Mouse (Mus musculus) granulocyte monocyte progenitor cell, adult 5-6 weeks (primary cell): Measurements from ENCODE around the gene Tbxas1. TPM values are rescaled to one million over a fixed set of nuclear protein-coding genes. Genes with fewer than 3 reads are reported as not detected.
A peak's percentile ranks its signal among the peaks of the same experiment; 100 is the strongest.

Source experiments
- ATAC-seq: replicated peaks from 2 replicates; pipeline ENCODE4 v1.8.0; 2016; ENCODE audit warnings: mild to moderate bottlenecking, moderate TSS enrichment, inconsistent platforms; ENCODE audit not compliant: poor library complexity, severe bottlenecking
- total RNA-seq, 2 experiments: library from RNA; stranded (forward) in 1 of 2; stranded (reverse) in 1 of 2; fragments of 200-712, 200-1000 nt in 1 of 2; fragments of >200 nt in 1 of 2; fragmentation: Nextera tagmentation in 1 of 2; gene quantifications; 2 replicates each; pipeline ENCODE4 v1.2.3; 2014 to 2017

Tbxas1 gene
- total RNA-seq, 2 experiments from 2014 or later = 12.4 to 15.0 TPM

- ATAC-seq = no peak
Observed at GRCm38 (mm10) chr6:38885132-38885531, 9.9 kb downstream of the Tbxas1 start.

- ATAC-seq = no peak
Observed at GRCm38 (mm10) chr6:38887436-38887835, 12.2 kb downstream of the Tbxas1 start.

DNA sequence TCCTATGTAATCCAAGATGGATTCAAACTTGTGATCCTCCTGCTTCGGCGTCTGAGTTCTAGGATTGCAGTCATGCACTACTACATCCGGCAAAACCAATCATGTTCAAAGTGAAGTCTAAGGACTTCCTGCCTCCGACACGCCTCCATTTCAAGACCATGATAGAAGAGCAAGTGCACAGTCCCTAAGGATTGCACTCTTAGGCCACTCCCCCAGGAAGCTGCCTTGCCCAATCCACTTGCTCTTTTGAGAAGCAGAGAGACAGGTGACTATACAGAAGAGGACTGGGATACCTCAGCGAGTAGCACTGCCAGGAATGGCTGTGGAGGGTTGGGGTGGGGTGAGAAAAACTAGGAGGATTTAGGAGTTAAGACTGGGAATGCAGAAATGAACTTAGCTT is 14.0 kb downstream of the Tbxas1 start:
- peak; percentile 23; the same call in 1 of the 2 replicates for ATAC-seq

- ATAC-seq = peak; percentile 86
Observed at GRCm38 (mm10) chr6:38892017-38892416, 16.8 kb downstream of the Tbxas1 start.

GRCm38 (mm10) chr6:38893615-38894014 is 18.4 kb downstream of the Tbxas1 start:
- ATAC-seq = no peak

GRCm38 (mm10) chr6:38900073-38900472 is 24.9 kb downstream of the Tbxas1 start:
- peak; percentile 86 for ATAC-seq

DNA sequence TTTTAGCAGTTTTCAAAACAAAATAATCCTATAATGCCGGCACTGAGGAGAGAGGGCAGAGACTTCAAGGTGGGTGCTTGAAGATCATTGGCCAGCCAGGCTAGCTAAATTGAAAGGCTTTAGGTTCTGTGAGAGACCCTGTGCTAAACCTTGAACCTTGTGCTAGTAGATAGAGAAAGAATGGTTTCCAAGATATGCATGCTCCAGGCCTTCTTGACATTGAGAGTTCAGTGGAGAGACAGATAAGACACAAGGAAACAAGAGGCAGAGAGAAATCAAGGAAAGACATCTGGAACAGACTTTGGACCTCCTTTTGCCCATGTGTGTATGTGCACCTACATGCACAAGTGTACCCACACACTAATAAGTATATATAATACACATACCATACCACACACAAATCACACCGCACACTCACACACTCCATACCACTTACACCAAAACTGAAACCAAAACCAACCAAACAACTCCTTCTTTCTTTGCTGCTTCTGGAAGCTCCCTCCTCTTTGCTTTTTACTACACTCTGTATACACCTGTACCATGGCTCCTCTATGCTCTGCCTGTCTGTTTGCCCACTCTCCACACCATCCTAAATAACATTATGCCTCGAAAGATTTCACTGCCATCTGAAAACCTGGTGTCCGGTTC is 25.4 kb downstream of the Tbxas1 start:
- ATAC-seq = peak; percentile 21; the same call in 1 of the 2 replicates

DNA sequence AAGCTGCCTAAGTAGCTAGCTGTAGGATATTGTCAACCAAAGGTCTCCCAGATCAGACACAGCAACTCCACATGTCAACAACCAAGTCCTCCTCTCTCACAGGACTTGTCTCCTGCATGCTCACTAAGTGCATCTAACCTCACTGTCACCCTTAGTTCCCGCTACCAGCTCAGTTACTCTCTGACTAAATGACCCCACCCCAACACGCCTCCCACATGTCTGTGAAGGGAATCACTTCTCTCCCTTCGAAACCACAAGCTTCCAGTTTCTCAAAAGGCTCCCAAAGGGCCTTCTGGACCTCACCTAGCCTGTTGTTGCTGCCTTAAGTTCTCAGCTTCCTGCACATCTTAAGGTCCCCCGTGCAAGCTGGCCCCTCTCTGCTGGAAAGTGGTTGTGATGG is 25.9 kb downstream of the Tbxas1 start:
- peak; percentile 65 for ATAC-seq

DNA sequence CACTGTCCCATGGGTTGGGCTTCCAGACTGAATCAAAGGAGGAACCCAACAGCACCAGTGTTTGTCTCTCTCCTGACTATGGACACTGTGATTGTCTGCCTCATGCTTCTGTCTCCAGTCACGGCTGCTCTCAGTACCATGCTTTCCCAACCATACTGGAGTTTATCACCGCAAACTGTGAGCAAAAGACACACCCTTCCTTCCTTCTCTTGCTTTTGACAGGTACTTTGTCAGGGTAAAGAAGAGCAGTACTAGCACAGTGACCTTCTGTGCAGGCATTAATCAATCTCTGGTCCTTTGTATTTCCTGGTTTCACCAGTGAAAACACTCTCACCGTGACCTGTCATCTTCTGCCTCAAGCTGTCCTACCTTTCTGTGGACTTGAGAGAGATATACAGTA is 26.4 kb downstream of the Tbxas1 start:
- no peak for ATAC-seq

- no peak for ATAC-seq
Observed at GRCm38 (mm10) chr6:38902820-38903439, 27.7 kb downstream of the Tbxas1 start.

DNA sequence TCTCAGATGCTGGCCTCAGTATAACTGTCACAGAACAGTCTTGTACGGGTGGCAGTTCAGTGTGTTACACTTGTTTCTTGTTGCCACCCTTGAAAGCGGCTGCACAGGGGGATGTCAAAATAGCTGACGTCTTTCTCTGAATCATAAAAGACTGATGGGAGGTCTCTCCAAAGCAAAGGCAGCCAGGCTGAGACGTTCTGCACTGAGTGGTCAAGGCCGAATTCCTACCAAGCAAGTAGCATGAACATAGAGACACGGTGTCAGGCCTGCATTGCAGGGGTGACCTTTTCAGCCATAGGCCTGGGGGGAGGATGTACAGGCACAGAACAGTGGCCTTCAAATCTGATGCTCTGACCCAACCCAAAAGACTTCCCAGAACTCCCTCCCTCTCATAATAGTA is 30.8 kb downstream of the Tbxas1 start:
- ATAC-seq = no peak

DNA sequence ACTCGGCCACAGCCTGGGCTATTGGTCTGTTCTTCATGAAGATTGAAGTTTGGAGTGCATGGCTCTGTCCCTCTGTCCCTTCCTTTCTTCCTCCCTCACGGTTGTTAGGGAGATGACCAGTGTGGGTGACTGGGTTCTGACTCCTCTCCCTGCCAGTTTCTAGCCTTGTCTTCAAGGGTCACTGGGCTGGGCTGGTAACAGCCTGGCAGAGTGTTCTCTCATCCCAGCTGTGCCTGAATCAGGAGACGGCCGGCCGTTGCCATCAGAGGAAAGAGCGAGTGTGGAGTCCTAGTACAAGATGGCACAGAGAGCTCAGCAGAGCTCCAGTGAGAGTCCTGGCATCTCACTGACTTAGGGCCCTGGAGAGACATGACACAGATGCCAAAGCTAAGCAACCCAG is 33.2 kb downstream of the Tbxas1 start:
- ATAC-seq = no peak

DNA sequence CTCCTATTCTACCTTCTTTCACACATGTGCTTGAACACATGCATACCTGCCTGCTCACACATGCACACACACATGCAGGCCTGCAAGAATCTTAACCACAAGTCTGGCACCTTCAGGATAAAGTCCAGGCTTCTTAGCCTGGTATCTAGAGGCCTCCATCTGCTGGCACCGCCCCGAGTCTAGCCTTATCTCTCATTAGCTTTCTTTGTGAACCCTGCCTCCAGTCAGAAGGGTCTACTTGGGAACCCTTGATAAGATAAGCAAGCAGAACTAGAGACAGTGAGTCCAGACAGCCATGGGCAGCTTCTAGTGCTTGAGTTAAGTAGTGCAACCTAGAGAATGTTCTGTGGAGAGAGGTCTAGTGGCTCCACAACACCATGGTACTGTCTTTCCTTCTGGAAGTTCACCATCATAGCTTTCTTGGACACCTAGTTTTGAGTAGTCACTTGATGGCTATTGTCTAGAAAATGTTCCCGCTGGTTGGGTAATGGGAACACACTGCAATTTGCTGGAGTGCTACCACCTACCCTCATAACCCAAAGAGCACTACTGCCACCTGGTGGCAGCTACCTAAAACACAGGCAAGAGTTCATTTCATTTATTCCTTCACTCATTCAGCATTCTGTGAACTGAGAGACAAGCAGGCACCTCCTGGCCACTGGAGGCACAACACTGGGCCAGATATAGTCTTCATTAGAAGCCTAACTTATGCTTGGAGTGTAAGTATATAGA is 35.8 kb downstream of the Tbxas1 start:
- ATAC-seq = peak; percentile 78

DNA sequence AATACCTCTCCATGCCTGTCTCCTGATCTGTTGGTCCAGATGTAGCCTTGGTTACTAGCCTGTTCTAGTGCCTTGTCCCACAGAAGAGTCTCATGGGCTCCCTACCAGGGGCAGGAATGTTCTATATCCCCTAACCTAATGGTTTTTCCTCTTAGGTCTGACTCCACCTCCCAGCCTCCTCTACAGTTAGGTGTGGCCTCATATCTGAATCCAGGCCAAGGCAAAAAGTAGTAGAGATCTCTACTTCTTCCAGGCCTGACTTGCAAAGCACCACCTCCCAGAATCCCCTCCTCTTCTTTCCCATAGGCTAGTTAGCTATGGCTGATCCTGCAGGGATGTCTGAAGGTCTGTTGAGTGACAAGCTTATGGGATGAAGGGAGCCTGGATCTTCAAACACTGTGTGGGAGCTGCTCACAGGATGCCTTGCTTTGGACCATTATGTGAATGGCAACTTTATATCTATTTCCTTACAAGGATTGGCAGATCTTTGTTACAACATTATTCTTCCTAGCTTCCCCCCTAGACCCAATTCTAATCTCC is 37.0 kb downstream of the Tbxas1 start:
- no peak for ATAC-seq

GRCm38 (mm10) chr6:38912845-38913244 is 37.6 kb downstream of the Tbxas1 start:
- no peak for ATAC-seq

GRCm38 (mm10) chr6:38913386-38914042 is 38.3 kb downstream of the Tbxas1 start:
- no peak for ATAC-seq

GRCm38 (mm10) chr6:38914181-38914580 is 39.0 kb downstream of the Tbxas1 start:
- ATAC-seq = peak; percentile 17; the same call in 1 of the 2 replicates

- no peak for ATAC-seq
Observed at GRCm38 (mm10) chr6:38915776-38916175, 40.6 kb downstream of the Tbxas1 start.

DNA sequence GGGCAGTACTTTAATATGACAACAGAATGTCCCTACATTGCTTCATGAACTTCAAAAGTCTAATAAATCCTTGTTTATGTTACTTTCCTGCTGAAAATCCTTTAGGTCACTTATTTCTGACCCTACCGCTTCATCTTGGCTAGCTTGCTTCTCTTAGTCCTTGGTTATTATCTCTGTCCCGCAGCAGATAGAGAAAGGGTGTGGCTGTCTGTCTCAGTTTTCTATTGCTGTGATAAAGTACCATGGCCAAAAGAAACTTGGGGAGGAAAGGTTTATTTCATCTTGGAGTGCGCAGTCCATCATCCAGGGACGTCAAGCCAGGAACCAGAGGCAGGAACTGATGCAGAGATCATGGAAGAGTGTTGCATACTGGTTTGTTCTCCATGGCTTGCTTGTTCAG is 41.4 kb downstream of the Tbxas1 start:
- ATAC-seq = no peak

DNA sequence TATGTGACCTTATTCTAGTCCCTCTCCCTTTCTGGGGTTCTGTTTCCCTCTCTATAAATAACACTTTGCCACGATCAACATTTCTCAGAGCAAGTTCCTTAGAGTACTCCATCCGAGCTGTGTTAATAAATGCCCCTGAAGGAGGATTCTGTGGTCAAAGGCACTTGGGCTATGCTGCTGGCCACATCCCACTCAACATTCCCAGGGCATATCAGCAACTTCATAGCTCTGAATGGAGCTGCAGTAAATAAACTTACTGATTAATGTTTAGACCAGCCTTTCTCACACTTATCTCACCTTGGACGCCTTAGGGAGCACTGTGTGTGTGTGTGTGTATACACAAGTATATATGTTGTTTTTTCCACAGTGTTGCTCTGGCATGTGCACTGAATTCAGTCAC is 42.2 kb downstream of the Tbxas1 start:
- ATAC-seq = no peak

- ATAC-seq = peak; percentile 69
Observed at GRCm38 (mm10) chr6:38918728-38919127, 43.5 kb downstream of the Tbxas1 start.
